Comparison of ENCODE assay signal across 20 mouse cellular contexts in the genomic region with DNA sequence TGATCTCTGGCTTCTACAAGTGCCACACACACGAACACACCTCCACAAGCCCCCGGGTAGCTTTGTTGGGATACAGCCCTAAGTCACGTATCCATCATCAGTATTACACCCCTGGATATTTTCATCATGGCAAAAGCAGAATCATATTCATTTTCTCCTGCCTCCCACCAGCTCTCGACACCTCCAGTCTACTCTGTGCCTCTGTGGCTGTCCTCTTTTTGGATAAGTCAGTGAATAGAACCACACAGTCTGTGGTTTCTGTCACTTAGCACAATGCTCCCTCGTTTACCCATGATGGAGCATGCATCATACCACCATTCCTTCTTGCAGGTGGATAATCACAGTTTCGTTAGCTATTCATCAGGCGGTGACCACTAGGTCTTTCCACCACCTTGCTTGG. TPM values are rescaled to one million over a fixed set of nuclear protein-coding genes. Genes with fewer than 3 reads are reported as not detected.
A peak's percentile ranks its signal among the peaks of the same experiment; 100 is the strongest.
DNase-seq lines count a peak whose midpoint lies in the region; ATAC-seq and TF ChIP-seq lines count a peak whose summit lies in the region.
"Had no signal": no experiment of that assay in that cellular context is flagged by ENCODE, and none has a peak within 500 bp of the region (broad histone marks: within the 10 kb centered on the region; RNA-seq: fewer than 3 reads in every experiment).

No protein-coding gene starts in this region.

- DNase-seq in heart, adult 11 months: peak; percentile 59
- DNase-seq in left cerebral cortex, adult 2 months (ENCODE audit: extremely low spot score in 1 of 2, low spot score in 2 of 2): no peak
- no peak for DNase-seq in left cerebral cortex, postnatal 4 days
- DNase-seq in brain, adult 2 months (ENCODE audit: low read depth, low spot score): peak; percentile 60
- DNase-seq: adrenal gland, adult 2 months; adrenal gland, postnatal 10 days; adrenal gland, postnatal 25 days; cerebellum, adult 11-12 months; cerebellum, adult 2 months; cerebellum, adult 9-10 months; cerebellum, postnatal 10 days; cerebellum, postnatal 25 days; forebrain, postnatal 0 days had no signal

- 0 out of 2 replicates have a peak overlapping the region, but pooled peaks have one; percentile 19 for H3K27ac ChIP-seq in forebrain, embryonic 12.5 days
- no peak overlapping the region for H3K27ac ChIP-seq in forebrain, embryonic 13.5 days
- H3K27ac ChIP-seq in heart, embryonic 12.5 days (ENCODE audit: poor library complexity, severe bottlenecking): no peak overlapping the region
- H3K27ac ChIP-seq in left cerebral cortex, adult 2 months: peak overlapping the region; percentile 55
- no peak overlapping the region for H3K27ac ChIP-seq in midbrain, embryonic 16.5 days (ENCODE audit: low read length)
- H3K27ac ChIP-seq: embryonic facial prominence, embryonic 10.5 days; embryonic facial prominence, embryonic 12.5 days; forebrain, embryonic 15.5 days had no signal

- 65% methylated on average over 7 of the region's 7 CpGs for WGBS in forebrain, embryonic 12.5 days
- 66% methylated on average over 7 of the region's 7 CpGs for WGBS in forebrain, embryonic 13.5 days
- 81% methylated on average over 7 of the region's 7 CpGs for WGBS in heart, embryonic 12.5 days
- 73% methylated on average over 7 of the region's 7 CpGs for WGBS in midbrain, embryonic 16.5 days

- H3K9me3 ChIP-seq in forebrain, embryonic 12.5 days: no peaks in the 10 kb centered on the region
- H3K9me3 ChIP-seq in forebrain, embryonic 13.5 days (replicated peaks): no peaks in the 10 kb centered on the region
- H3K9me3 ChIP-seq in heart, embryonic 12.5 days (replicated peaks): no peaks in the 10 kb centered on the region
- H3K9me3 ChIP-seq in midbrain, embryonic 16.5 days (replicated peaks; ENCODE audit: control insufficient read depth, low read length, poor library complexity, severe bottlenecking): no peaks in the 10 kb centered on the region
- H3K9me3 ChIP-seq: embryonic facial prominence, embryonic 10.5 days; embryonic facial prominence, embryonic 12.5 days; forebrain, embryonic 15.5 days had no signal

- ATAC-seq in forebrain, embryonic 12.5 days (ENCODE audit: low FRiP score): no peak
- no peak for ATAC-seq in forebrain, embryonic 13.5 days
- ATAC-seq in heart, embryonic 12.5 days (ENCODE audit: insufficient number of reproducible peaks, low FRiP score): no peak
- ATAC-seq in midbrain, embryonic 16.5 days: no peak
- ATAC-seq: forebrain, embryonic 15.5 days; forebrain, postnatal 0 days had no signal

- H3K9ac ChIP-seq in forebrain, embryonic 12.5 days: no peak overlapping the region
- H3K9ac ChIP-seq in forebrain, embryonic 13.5 days: no peak overlapping the region
- no peak overlapping the region for H3K9ac ChIP-seq in heart, embryonic 12.5 days
- no peak overlapping the region for H3K9ac ChIP-seq in midbrain, embryonic 16.5 days (ENCODE audit: low read depth, low read length)
- H3K9ac ChIP-seq: embryonic facial prominence, embryonic 12.5 days; forebrain, embryonic 15.5 days; forebrain, postnatal 0 days had no signal

- peaks cover 36% of the 10 kb centered on the region for H3K4me1 ChIP-seq in forebrain, embryonic 12.5 days
- peaks cover 38% of the 10 kb centered on the region for H3K4me1 ChIP-seq in forebrain, embryonic 13.5 days
- peaks cover 30% of the 10 kb centered on the region for H3K4me1 ChIP-seq in heart, embryonic 12.5 days (replicated peaks)
- peaks cover 21% of the 10 kb centered on the region for H3K4me1 ChIP-seq in midbrain, embryonic 16.5 days (ENCODE audit: control insufficient read depth, insufficient read depth, low read length)
- H3K4me1 ChIP-seq: embryonic facial prominence, embryonic 12.5 days had no signal

- H3K4me2 ChIP-seq in forebrain, embryonic 12.5 days: no peak overlapping the region
- H3K4me2 ChIP-seq in forebrain, embryonic 13.5 days: no peak overlapping the region
- H3K4me2 ChIP-seq in heart, embryonic 12.5 days: no peak overlapping the region
- no peak overlapping the region for H3K4me2 ChIP-seq in midbrain, embryonic 16.5 days (ENCODE audit: low read length)
- H3K4me2 ChIP-seq: embryonic facial prominence, embryonic 12.5 days; forebrain, embryonic 15.5 days had no signal

- H3K36me3 ChIP-seq in forebrain, embryonic 12.5 days (replicated peaks): peaks cover 29% of the 10 kb centered on the region
- peaks cover 20% of the 10 kb centered on the region for H3K36me3 ChIP-seq in forebrain, embryonic 13.5 days (ENCODE audit: poor library complexity, severe bottlenecking)
- no peaks in the 10 kb centered on the region for H3K36me3 ChIP-seq in heart, embryonic 12.5 days
- peaks cover 5% of the 10 kb centered on the region; the same call in 1 of the 2 replicates for H3K36me3 ChIP-seq in midbrain, embryonic 16.5 days (ENCODE audit: control insufficient read depth, insufficient read depth, low read length)

- no peak for TF ChIP-seq CTCF in left cerebral cortex, adult 2 months (IDR thresholded peaks at IDR 0.05)

- H3K4me3 ChIP-seq in forebrain, embryonic 12.5 days (replicated peaks): no peak overlapping the region
- no peak overlapping the region for H3K4me3 ChIP-seq in forebrain, embryonic 13.5 days
- no peak overlapping the region for H3K4me3 ChIP-seq in heart, embryonic 12.5 days
- H3K4me3 ChIP-seq in left cerebral cortex, adult 2 months: no peak overlapping the region
- H3K4me3 ChIP-seq in midbrain, embryonic 16.5 days (ENCODE audit: low read depth, low read length): no peak overlapping the region
- H3K4me3 ChIP-seq: embryonic facial prominence, embryonic 10.5 days; embryonic facial prominence, embryonic 12.5 days; forebrain, embryonic 15.5 days had no signal

- intact Hi-C loops in left cerebral cortex, adult 2 months (cut with DNase I): loop anchor here (10.0 kb wide), 1 partner anchor 241 kb away; no protein-coding TSS in a partner anchor
- intact Hi-C loops in left cerebral cortex, postnatal 4 days (cut with DNase I): no loop called here

- no peaks in the 10 kb centered on the region for H3K27me3 ChIP-seq in forebrain, embryonic 12.5 days
- no peaks in the 10 kb centered on the region for H3K27me3 ChIP-seq in forebrain, embryonic 13.5 days
- no peaks in the 10 kb centered on the region for H3K27me3 ChIP-seq in heart, embryonic 12.5 days (replicated peaks)
- H3K27me3 ChIP-seq in midbrain, embryonic 16.5 days (ENCODE audit: control insufficient read depth, insufficient read depth, low read depth, low read length): no peaks in the 10 kb centered on the region
- H3K27me3 ChIP-seq: embryonic facial prominence, embryonic 12.5 days; forebrain, embryonic 15.5 days had no signal

RNA-seq across cellular contexts. Expression of gene Gng2, which starts 31.2 kb away (rescaled TPM):
- polyA plus RNA-seq in forebrain, embryonic 12.5 days (2016; fragmentation: Nextera tagmentation; extraction: Ambion mirVana): 187 and 202 TPM in 2 replicates
- polyA plus RNA-seq in forebrain, embryonic 13.5 days (2015; fragmentation: Nextera tagmentation; extraction: Ambion mirVana): 304 and 326 TPM in 2 replicates
- 31.2 and 37.7 TPM in 2 replicates for polyA plus RNA-seq in heart, embryonic 12.5 days (2016; fragmentation: Nextera tagmentation; extraction: Ambion mirVana)
- total RNA-seq in left cerebral cortex, adult 2 months (2021): 100 to 1,000 TPM; 195 to 206 TPM
- 100 to 1,000 TPM; 813 to 824 TPM for total RNA-seq in left cerebral cortex, postnatal 4 days (2021)
- 479 and 480 TPM in 2 replicates for polyA plus RNA-seq in midbrain, embryonic 16.5 days (2015; fragmentation: Nextera tagmentation; extraction: Ambion mirVana)

Comparison
In these comparisons a context has a peak if more than half of its experiments do, and no peak if none do; other contexts are left out.
1. H3K27ac ChIP-seq: peak in forebrain, embryonic 12.5 days (single experiment) and left cerebral cortex, adult 2 months (single experiment); none in forebrain, embryonic 13.5 days (single experiment), heart, embryonic 12.5 days (single experiment) and midbrain, embryonic 16.5 days (single experiment).
2. DNase-seq: peak in heart, adult 11 months (single experiment) and brain, adult 2 months (single experiment); none in left cerebral cortex, adult 2 months (0 of 2) and left cerebral cortex, postnatal 4 days (single experiment).